Mouse (Mus musculus): Measurements from ENCODE around the gene Arf3.
A peak's percentile ranks its signal among the peaks of the same experiment; 100 is the strongest.

The Arf3 gene

DNA sequence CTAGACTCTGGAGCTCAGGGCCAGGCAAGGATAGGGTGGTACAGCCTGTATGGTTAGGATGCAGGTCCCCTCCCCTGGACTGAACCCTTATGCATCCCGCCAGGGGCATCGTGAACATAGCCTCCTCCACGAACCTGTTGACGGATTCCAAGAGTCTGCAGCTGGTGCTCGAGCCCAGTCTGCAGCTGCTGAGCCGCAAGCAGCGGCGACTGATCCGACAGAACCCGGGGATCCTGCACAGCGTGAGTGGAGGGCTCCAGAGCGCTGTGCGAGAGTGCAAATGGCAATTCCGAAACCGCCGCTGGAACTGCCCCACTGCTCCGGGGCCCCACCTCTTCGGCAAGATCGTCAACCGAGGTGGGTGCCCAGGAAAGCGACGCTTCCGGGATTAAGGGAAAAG lies 27.7 kb upstream of the Arf3 start:
- DNase-seq = no peak

DNA sequence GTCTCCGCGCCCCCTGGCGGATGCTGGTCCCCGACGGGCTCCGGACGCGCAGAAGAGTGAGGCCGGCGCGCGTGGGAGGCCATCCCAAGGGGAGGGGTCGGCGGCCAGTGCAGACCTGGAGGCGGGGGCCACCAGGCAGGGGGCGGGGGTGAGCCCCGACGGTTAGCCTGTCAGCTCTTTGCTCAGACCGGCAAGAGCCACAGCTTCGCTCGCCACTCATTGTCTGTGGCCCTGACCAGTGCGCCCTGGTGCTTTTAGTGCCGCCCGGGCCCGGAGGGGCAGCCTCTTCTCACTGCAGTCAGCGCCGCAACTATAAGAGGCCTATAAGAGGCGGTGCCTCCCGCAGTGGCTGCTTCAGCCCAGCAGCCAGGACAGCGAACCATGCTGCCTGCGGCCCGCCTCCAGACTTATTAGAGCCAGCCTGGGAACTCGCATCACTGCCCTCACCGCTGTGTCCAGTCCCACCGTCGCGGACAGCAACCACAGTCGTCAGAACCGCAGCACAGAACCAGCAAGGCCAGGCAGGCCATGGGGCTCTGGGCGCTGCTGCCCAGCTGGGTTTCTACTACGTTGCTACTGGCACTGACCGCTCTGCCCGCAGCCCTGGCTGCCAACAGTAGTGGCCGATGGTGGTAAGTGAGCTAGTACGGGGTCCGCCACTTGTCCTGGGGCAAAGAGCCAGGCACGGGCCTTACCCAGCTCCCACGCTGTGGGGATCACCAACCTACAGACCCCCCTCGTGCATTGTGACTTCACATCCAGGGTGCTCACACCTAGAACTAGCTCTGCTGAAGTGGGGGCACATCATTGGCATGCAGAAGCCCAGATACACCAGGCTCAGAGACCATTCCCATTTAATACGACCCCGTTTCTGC lies 26.9 kb upstream of the Arf3 start, which contains the start of gene Wnt1:
Wnt1 (plus strand) TSS at position 197 of the 875 bp plus-strand sequence.
- peak in 1 of 2 experiments; percentile 86 for DNase-seq

DNA sequence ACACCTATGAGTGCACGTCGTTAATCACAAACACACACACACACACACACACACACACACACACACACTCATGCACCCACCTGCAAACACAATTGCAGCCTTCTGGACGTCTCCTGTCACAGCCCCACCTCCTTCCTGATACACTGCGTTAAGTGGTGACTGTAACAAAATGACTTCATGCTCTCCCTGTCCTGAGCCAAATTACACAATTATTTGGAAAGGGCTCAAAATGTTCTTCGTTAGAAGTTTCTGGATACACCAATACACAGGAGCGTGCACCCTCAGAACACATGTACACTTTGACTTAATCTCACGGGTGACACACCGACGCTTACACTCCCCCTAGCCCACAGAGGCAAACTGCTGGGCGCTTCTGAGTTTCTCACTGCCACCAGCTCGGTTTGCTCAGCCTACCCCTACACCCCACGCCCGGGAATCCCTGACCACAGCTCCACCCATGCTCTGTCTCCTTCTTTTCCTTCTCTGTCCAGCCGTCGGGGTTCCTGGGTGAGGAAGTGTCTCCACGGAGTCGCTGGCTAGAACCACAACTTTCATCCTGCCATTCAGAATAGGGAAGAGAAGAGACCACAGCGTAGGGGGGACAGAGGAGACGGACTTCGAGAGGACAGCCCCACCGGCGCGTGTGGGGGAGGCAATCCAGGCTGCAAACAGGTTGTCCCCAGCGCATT lies 26.1 kb upstream of the Arf3 start:
- no peak for DNase-seq

DNA sequence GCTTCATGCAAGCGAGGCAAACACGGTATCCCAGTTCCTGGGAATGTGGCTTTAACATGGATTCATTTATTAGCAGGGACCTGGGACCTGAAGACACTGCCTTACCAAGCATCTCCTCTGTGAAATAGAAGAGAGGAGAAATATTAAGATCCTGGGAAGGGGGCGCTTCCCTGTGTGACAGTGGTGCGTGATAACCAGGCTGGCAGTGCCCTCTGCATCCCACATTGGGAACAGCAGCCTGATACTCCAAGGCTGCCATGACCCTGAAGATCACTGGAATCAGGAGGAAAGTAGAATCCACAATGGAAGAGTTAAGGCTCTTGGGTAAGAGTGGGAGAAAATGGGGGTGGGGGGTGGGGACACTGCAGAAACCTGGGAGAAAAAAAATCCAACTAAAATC lies 24.9 kb upstream of the Arf3 start:
- DNase-seq = peak in 1 of 2 experiments; percentile 44

DNA sequence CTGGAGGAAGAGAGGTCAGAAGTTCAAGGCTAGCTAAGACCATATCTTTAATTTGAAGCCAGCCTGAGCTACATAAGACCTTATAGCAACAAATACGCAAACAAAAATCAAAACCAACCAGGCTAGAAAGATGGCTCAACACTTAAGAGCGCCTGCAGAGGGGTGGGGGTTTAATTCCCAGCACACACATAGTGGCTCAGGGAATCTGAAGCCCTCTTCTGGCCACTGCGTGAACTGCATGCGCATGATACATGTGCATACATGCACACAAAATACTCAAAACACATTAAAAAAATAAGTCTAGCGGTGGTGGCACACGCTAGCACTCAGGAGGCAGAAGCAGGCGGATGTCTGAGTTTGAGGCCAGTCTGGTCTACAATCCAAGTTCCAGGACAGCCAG lies 22.7 kb upstream of the Arf3 start:
- DNase-seq = peak in 1 of 2 experiments; percentile 62

DNA sequence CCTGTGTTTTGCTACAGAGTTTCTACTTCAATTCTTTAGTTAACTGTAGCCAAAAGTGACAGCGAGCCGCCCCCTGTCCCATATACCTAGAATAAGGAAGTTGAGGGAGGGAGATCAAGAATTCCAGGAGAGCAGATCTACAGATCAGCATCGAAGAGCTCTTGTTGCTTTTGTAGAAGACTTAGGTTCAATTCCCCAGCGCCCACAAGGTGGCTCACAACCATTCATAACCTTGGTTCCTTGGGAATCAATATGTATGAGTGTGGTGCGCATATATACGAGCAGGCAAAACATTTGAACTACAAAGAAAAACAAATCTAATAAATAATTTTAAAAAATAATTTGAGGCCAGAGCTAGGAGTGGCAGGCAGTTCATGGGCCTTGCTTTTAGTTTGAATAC lies 18.2 kb upstream of the Arf3 start:
- no peak for DNase-seq

DNA sequence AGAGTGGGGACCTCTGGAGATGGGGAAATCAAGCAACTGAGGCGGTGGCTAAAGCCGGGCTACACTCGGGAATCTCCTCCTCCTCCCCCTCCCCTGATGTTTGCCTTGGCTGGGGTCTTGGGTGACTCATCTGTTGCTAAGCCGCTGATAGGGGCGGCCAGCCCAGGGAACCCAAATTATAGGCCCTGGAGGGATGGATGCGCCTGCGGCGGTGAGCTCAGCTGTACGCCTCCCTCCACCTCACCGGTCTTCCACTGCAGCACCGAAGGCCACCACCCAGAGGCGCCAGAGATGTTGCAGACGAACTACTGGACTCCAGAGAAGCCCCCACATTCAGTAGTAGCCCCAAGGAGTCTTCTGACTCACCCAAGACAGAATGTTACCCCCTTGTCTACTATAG lies 17.6 kb upstream of the Arf3 start:
- peak in 1 of 2 experiments; percentile 25 for DNase-seq

DNA sequence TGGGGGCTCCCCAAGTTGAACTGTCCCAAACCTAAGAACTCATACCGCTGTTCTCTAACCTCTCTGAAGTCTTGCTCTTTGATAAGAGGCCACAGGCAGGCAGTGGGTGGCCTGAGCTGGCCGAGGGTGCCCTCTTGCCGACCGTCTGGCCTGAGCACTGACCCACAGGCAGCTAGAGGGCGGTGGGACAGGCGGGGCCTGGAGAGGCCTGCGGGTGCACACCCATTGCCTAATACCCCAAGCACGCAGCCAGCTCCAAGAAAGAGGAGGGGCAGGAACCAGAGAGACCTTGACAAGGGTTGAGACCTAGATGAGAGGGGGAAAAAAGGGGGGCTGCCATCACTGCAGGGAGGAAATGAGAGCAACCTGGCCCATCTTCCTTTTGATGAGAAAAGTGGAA lies 17.1 kb upstream of the Arf3 start:
- no peak for DNase-seq

DNA sequence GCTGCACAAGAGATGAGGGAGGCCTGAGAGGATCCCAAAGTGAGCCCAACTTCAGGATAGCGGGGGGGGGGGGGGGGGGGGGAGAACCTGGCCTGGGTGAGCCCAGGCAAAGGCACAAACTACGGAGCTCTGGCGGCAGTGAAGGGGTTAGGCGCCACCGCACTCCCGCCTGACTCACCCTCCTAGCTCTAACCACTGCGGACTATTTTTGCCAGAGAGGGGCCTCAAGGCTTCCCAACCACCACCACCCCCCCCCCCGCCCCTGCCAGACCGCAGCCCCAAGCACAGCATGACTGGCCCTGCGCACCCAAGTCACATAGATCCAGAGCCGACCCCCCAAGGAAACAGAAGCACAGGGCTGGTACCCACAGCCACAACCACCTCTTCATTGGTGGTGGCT lies 15.8 kb upstream of the Arf3 start:
- no peak for DNase-seq

DNA sequence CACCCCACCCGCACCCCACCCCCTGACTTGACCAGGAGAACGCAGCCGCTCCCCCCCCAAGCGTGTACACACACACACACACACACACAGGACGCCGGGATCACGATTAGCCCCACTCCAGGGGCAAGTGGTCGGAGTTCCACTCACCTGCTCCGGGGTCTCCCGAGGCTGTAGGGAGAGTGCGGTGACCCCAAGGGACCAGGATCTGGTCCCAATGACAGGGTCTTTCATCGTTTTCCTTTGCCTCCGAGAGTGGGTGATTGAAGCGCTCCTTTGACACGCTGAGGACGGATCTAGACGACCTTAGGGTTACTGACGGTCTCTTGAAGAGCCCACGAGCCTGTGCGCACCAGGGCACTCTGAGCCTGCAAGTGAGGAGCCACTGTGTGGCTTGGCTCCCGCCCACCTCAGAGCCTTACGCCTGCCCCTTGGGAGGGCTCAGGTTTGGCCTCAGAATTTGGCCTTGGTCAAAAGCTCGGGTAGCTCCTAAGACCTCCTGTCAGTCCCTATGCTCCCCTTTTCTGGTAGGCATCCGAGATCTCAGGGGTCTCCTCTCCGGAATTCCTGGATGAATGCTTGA lies 15.3 kb upstream of the Arf3 start:
- DNase-seq = no peak

DNA sequence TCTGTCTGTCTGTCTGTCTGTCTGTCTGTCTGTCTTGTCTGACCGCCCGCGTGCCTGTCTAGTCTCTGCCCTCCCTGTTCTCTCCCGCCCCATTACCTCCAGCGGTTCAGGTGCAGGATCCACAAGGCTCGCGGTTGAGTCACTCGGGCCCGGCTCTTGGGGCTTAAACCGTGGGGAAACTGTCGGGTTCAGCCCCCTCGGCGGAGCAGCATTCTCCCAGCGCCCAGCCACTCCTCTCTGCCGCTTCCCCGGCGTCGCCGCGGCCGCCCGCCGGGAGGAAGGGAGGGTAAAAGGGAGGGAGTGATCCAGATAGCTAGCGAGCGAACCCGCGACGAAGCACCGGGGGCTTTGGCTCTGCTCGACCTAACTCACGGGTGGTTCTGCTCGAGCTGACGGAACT lies 14.7 kb upstream of the Arf3 start, which contains the start of gene Wnt10b:
Wnt10b (minus strand) TSS at position 389 of the 400 bp plus-strand sequence.
- DNase-seq = peak in 1 of 2 experiments; percentile 28

DNA sequence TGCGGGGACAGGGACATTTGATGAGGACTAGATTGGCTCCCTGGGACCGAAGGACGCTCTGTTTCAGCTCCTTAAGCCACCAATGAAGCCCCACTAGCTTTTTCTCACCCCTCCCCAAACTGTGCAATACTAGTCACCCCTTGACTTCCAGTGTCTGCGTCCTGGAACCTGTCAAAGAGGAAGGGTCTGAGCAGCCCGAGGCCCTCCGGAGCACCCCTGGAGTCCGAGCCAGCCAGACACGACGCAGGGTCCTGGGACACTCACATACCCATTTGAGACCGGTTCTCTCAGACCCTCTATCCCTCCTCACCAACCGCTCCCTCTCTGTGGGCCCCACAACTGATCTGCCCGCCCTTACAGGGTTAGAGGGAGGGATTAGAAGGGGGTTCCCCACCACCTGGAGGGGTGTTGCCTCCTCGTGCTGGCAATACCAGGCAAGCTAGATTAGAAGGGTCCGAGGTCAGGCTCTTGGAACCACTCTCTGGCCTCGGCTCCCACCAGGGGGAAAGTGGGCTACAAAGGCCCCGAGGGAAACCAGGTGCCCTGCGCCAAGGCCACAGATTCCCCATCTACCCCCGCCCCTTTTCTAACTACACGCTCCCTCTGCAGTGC lies 14.1 kb upstream of the Arf3 start:
- DNase-seq = no peak

DNA sequence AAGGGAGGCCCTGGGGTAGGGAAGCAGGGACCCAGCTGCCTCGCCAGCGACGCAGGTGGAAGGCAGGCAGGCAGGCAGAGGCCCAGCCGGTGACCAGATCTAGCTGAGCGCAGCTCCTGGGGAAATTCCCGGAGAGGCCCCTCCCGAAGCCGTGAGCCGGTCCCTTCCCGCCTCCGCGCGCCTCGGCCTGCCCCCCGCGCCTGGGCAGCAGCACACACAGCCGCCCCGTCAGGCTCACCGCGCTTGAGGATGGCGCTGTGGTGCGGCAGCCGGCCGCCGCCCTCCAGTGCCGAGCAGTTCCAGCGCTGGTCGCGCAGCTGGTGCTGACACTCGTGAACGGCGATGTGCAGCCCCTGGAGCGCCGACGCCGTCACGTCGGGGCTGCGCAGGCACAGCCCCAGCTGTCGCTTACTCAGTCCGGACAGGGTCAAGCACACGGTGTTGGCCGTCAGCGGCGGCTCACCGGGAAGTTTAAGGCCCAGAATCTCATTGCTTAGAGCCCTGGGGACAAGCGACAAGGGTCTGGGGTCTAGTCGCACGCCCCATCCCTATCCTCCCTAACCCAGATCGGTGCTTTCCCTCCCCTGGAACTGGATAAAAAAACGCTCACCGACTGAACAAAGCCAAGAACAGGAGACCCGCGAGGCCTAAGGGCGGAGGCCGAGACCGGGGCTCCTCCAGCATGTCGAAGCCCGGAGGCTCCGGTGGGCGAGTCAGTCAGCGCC lies 13.4 kb upstream of the Arf3 start:
- DNase-seq = peak; percentile 27 to 61

DNA sequence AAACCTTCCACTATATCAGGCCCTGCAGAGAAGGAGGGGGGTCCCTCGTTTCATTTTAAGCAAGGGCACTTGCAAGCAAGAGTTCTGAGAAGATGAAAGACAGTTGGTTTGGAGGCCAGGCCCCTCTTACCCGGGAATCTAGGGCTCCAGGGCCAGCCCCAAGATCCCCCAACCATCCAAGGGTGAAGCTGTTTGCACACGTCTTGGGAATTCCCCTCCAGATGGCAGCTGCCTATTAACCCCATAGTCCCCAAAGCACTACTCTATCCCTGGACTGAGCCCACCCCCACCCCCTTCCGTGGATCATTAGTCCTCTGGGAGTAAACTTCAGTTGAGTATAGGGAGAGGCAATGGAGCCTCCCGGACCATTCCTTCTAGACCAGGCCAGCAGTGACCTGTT lies 12.5 kb upstream of the Arf3 start:
- DNase-seq = no peak

DNA sequence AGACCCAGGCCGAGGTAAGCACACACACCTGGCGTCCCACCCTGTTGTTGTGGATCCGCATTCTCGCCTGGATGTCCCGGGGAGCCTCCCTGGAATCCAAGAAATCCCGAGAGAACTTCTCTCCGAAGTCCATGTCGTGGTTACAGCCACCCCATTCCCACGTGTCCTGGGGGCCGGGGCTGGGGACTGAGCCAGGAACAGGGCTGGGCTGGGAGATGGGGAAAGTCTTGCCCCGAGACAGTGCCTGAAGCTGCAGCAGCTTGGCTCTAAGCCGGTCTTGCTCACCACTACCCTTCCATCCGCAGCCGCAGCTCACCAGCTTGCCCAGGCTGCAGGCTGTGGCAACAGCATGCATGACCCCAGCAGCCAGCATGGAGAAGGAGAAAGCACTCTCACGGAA lies 11.1 kb upstream of the Arf3 start:
- no peak for DNase-seq

DNA sequence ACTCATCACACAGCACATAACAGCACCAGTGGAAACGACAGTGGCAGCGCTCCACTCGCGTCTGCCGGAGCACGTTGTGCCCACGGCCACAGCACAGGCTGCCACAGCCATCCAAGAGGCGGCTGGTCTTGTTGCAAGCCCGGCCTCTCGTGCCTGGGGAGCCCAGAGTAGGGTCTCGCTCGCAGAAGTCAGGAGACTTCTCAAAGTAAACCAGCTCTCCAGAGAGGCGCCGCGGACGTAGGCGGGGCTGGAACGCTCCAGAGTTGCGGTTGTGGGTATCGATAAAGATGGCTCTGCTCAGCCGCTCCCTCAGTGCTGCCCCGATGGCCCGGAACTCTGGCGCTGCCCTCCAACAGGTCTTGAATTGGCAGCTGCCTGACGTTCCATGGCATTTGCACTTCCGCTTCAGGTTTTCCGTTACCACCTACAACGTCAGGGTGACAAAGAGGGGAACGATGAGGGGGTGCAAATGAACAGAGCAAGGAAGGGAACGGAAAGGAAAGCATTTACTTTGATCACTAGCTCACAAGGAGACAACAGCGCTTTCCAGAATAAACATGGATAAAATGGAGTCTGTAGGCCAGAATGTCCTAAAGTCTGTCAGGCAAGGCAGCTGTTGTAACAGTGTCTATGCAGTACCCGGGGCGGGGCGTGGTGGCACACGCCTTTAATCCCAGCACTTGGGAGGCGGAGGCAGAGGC lies 9.6 kb upstream of the Arf3 start:
- peak in 1 of 2 experiments; percentile 44 for DNase-seq

DNA sequence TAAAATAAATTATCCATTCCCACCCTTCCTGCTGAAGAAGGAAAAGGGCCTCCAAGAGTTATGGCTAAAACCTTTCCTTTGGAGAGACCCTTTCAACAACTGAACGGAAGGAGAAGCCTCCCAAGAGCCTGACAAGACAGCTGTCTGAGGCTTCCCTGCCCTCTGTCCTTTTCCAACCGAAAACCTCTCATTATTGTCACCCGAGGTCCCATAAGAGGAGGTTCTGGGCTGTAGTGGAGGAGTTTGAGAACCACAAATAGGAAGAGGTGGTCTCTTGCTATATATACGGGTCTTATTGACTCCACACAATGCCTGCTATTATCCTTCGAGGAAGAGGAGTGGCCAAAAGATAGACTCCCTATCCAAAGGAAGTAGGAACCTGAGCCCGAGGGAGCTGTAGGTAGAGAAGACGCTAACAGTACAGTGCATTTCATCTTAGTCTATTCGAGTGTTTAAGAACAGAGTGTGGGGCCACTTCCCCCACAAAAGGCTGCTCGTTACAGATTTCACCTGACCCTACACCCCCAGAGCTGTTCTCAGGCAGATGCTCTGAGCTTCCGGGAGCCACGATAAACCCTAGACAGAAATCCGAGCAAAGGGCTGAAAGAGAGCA lies 8.9 kb upstream of the Arf3 start:
- DNase-seq = no peak

DNA sequence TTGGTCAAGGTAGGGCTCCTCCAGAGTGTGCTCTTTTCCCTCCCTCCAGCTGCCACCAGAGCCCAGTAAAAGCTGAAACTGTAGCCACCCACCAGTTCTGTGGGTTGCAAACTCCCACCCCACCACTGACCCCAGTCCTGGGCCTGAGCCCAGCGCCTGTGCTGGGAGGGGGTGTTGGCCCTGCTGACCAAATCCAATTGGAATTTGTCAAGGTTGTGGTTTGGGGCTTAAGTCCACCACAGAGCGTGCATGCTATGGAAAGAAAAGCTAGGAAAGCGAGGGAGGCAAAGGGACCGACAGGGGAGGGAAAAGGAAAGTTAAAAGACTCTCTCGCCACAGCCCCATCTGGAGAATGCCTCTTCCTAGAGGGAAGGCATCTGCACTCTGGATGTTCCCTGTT lies 5.2 kb upstream of the Arf3 start:
- DNase-seq = no peak

DNA sequence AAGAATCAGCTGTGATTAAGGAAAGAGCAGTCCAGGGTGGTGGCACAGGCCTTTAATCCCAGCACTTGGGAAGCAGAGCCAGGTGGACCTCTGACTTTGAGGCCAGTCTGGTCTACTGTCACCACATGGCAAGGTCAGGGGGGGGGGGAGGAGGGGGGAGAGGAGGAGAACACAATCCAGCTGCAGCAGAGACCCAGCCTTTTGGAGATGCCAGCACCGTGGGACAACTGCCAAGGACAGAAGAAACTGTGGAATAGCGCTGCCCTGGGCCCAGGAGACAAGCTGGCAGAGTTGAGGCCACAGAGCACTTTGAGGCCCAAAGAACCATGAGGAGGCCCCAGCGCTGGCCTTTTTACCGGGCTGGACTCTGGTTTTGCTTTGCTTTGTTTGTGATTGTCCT lies 2.9 kb upstream of the Arf3 start:
- DNase-seq = no peak

DNA sequence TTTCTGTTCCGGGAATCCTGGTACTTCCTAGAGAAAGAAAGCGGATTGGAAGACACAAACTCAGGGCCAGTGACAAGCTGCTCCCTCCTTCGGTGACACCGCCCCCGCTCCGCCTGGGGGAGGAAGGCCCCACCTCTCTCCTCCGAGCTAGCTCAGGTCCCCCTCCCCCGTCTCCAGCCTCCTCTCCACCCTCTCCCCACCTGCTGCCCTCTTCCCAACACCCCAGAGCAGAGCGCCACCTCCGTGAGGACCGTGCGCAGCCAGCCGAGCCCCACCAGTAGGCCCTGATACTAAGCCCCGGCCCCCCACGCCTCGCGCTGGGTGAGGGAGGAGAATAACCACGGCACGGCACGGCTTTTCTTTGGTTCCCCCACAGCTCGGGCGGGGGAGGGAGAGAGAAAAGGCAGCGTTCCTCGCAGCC lies 803 bp downstream of the Arf3 start:
- peak; percentile 84 to 88 for DNase-seq

DNA sequence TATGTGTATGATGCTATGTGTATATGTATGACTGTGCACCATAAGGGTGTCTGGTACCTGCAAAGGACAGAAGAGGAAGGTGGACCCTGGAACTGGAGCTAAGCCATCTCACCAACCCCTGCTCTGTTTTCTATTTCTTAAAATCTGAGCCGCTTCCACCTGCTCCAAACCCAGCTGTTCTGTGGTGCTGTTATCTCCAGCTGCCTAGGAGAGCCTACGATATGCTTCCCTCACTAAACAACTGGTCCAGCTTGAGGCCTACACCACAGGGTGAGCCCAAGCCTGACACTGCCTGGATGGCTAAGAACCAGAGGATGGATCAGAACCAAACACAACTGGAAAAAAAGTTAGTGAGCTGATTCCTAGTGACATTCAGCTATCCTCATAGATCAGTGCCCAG lies 8.9 kb downstream of the Arf3 start:
- DNase-seq = no peak

Data from kidney, postnatal 36 days (tissue).